Mouse (Mus musculus) megakaryocyte, embryonic 14.5 days (primary cell): ENCODE results near the gene Atf7.

Source experiments
- FLI1 ChIP-seq: IDR thresholded peaks from 2 replicates; pipeline ENCODE4 v1.6.1; 2012; ENCODE audit warnings: low read length, inconsistent platforms, mixed read lengths
- GATA1 ChIP-seq: IDR thresholded peaks from 3 replicates; pipeline ENCODE4 v1.6.1; 2012; ENCODE audit warnings: mixed read lengths, low read length, inconsistent platforms, borderline replicate concordance

DNA sequence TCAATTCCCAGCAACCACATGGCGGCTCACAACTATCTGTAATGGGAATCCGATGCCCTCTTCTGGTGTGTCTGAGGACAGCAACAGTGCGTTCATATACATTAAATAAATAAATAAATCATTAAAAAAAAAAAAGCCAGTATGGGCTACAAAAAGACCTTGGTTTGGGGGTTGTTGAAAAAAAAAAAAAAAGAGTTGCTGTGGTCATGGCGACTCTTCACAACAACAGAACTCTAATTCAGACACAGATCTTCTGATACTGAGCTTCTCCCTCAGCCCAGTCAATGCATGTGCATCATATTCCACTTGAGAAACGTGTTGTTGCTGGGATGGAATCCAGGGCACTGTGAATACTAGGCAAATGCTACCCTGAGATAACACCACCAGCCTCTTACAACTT is 72.7 kb downstream of the Atf7 start:
- TF ChIP-seq FLI1, result no peak
- no peak for TF ChIP-seq GATA1
